Mouse (Mus musculus) liver, adult 2 months (tissue): Measurements from ENCODE around the gene Coq6.

Experiments
- CTCF ChIP-seq: fragments of 200-500 bp; IDR thresholded peaks from 2 replicates; pipeline ENCODE4 v1.5.1; 2011; ENCODE audit warnings: low read depth, low read length, control low read depth
- POLR2A ChIP-seq: fragments of 200-500 bp; IDR thresholded peaks from 2 replicates; pipeline ENCODE4 v1.6.1; 2011; ENCODE audit warnings: low read length, control low read depth; ENCODE audit not compliant: insufficient read depth; ENCODE audit errors: extremely low read depth

DNA sequence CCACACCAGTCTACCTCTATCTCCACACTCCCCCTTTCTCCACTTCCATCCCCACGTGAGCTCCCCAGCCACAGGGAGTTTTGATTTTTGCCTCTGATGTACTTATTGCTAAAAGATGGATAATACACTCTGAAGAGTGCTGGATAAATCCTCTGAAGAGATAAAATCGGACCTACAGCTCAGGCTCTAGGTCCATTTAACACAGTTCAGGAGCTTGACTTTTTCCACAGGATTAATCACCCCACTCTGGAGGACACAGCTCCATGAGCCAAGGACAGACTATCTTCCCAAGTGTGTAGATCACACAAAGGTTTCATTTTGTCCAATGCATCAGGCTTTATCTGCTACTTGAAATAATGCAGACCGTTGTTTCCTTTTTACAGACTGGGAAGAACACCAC lies 38.6 kb downstream of the Coq6 start:
- TF ChIP-seq POLR2A (no peak), CTCF (no peak)
